Mouse (Mus musculus) lung, postnatal 4 days (tissue): Measurements from ENCODE around the gene Samd14.

Source experiments
- DNase-seq, 2 experiments: peaks; one replicate each; pipeline ENCODE4 v3.0.0; 2021

Samd14 gene

DNA sequence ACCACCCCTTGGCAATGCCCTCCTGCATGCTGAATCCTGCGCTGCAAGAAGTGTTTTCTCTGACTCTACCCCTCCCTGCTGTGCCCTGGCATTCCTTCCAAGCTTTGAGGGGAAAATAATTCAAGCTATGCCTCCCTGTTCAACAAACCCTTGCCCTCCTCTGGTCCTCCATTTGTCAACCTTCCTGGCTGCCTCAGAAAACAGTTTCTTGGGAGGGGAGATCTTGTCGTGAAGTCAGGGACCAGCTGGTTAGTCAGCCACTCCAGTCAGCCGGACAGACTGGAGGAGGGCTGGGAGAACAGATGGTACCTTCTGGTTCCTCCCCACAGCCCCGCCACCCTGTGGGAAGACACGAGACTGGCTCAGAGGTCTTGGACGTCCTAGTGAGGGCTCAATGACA lies 27.6 kb downstream of the Samd14 start:
- no peak for DNase-seq

DNA sequence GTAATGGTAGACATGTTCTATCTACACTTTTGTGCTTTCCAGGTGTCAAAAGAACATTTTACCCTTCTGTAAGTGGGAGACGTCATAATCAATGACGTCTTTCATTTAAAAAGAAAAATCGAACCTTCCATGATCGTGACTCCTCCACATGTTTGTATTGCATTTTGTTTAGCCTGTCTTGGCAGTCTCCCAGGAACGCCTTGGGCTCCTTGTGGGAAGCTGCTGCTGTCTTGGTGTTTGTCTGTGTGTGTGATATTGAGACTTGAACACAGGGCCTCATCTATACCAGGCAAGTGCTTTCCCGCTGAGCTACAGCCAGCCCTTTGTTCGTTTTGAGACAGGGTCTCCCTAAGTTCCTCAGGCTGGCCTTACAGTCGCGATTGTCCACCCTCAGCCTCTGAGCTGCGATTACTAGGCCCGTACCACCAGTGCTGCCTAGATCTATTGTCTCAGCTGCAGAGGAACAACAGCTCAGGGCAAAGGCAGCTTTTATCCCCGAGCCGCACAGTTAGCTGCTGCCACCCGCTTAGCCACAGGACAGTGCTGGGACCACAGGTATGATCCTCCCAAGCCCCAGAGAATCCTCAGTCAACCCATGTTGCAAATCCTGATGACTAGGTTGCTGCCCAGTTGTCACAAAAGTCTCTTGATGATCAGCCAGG lies 28.6 kb downstream of the Samd14 start:
- DNase-seq, result no peak

DNA sequence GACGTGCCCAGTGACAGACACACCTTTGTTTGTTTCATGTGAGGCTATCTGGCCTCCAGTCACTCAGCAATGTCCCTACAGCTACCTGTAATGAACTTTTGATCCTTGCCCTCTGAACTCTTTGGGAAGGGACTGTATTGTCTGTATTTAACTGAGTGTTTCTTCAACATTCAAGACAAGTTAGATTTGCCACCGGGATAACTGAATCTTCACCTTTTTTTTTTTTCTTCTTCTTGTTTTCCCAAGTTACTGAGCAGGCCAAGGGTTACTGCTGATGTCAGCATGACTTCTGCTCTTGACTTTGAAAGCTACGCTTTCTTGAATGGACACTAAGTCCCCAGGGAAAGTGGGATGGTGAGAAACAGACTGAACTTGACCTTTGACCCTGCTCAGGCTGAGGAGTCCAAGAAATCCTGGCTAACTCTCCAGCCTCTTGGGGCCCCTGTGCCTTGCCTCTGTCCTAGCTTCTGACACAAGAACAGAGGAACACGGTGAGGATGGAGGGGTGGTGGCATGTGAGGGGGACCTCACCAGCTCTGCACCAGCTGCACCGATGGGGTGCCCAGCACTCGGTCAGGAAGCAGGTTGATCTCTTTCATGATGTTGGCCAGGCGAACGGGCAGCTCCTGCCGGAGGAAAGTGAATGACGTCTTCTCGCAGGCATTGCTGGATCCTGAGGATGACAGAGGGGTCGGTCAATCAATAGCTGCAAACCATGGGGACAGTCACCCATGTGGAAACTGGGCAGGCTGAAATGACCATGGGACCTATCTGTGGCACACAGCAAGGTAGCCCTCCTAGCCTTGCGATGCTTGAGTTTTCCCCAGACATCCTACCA lies 29.4 kb downstream of the Samd14 start:
- no peak for DNase-seq

DNA sequence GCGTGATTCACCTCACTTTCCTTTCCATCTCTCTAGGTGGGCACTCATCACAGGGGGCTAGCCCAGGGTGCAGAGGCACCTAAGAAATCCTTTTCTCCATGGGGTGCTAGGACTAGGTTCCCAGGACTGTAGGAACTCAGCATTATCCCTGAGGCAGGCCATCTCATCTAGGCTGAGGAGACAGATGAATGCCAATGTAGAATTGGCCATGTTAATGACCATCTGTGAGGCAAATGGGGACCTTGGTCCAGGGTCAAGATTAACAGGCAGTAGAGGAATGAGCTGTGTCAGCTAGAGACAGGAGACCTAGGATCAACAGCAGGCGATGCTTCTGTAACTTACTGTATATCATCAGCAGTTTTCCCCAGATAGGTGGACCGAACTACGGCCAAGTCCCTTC lies 30.1 kb downstream of the Samd14 start:
- DNase-seq, result no peak

DNA sequence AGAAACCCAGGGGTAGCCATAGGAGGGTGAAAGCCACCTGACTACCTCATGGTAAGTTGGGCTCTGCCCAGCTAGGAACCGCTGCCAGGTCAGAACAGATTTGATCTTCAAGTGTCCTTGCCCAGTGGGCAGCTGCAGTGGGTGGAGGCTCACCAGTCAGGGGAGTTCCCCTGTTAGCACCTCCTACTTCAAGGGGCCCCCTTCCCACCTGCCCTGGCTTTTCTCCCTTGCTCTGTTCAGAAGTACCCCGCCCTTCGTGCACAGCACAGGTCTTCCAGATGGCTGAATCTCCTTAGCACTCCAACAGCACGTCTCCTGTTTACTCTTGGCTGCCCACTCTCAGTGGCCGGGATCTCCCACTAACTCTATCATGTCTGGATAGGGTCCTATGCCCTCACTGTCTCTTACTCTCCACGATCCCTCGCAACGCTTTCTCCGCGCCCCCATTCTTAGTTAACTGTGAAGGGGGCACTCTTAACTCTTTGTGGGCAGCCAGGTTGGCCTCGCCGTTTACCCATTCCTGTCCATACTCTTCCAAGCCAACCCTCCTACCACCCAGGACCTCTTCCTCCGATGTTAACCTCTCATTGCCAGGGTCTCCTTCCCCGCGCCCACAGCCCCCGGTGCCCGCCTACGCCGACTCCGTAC lies 30.9 kb downstream of the Samd14 start:
- peak; percentile 66 to 87 for DNase-seq

DNA sequence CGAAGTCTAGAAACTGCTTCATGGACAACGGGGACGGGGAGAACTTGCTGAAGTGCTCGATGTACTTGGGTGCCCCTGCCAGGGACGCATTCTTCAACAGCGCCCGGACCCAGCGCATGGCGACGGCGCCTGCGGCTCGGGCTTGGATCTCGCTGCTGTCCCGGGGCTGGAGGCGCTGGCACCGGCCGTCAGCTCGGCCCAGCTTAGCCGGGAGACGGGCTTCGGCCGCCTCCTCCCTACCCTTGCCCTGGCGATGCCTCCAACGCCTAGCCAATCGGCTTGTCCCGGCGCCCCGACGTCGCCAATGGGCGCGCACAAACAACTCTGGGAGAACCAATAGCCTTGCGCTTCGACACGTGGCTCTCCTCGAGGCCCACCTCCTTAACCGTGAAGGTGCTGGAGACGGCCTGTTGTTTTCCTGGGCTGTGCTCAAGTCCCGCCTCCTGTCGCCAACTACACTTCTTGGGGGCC lies 31.5 kb downstream of the Samd14 start, which contains the start of gene Pdk2:
Pdk2 (minus strand) TSS at position 216 of the 471 bp plus-strand sequence.
- peak; percentile 96 to 99 for DNase-seq

DNA sequence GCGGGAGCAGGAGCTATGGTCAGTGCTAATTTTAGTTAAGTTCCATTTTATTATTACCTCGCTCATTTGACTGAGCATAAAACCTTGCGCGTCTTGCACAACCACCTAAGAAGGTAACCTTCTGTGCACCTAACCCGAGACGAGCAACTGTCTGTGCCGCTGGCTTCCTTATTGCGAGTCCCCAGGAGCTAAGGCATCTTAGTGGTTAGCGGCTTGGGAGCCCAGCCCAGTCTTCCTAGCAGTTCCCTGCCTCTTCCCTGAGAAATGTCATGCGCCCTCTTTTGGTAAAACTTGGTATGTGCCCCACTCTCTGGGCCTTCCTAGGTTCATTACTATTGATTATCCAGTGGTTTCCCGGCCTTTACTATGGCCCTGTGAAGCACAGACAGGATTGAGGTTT lies 32.4 kb downstream of the Samd14 start:
- peak; percentile 82 to 87 for DNase-seq

DNA sequence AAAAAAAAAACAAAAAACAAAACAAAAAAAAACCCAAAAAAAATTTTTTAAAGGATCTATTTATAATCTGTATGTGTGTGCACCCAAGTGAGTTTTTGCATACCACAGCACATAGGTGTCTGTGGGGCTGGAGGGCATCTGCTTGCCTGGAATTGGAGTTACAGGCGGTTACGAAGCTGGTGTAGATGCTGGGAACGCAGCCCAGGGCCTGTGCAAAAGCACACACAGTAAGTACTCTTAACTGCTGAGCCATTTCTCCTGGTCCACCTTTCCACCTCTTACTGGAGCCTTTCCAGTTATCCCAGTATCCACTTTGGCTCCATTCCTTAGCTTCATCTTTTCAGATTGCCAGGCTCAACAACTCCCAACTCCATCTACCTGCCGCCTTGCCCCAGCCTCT lies 33.4 kb downstream of the Samd14 start:
- DNase-seq, result no peak

DNA sequence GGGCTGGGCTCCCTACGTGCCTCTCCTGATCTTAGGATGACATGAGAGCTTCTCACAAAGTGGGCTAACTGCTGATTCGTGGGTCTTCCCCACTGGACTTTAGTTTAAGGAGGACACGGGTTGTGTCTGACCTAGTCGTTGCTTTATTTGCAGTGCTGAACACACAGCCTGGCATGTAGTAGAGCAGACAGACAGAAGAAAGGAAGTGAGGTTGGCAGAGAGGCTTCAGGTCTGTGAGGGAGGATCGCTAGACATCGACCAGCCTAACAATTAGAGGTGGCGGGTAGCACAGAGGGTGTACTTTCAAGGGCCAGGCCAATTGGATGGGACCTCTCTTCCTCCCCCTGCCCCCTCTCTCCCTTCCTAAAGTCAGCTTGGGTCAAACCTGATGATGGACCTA lies 33.9 kb downstream of the Samd14 start:
- no peak for DNase-seq

DNA sequence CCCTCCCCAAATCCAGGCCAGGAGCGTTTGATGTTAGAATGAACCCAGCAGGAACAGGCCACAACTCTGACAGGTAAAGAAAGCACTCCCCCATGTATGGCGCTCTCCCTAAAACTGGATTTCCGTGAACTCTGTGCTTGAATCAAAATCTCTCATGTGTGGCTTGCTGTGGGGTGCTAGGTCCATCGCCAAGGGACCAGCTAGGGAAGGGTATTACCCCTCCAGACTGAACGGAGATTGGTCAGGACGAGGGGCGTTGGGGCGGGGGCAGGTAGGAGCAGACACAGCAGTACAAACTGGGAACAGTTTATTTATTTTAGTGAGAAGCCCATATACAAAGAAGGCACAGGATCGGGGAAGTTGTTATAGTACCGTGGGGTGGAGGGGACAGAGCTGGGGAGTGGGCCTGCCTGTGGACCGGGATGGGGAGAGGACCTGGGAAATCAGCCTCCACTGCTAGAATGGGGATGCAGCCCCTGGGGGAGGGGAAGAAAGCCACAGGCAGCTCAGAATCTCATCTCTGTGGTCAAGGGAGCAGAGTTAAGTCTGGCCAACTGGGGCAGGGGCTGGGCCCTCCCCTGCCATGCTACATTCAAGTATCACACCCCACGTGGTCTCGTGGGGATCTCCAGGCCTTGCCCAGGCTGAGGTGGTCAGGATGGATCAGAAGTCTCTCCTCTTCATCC lies 34.6 kb downstream of the Samd14 start:
- peak in 1 of 2 experiments; percentile 18 for DNase-seq

DNA sequence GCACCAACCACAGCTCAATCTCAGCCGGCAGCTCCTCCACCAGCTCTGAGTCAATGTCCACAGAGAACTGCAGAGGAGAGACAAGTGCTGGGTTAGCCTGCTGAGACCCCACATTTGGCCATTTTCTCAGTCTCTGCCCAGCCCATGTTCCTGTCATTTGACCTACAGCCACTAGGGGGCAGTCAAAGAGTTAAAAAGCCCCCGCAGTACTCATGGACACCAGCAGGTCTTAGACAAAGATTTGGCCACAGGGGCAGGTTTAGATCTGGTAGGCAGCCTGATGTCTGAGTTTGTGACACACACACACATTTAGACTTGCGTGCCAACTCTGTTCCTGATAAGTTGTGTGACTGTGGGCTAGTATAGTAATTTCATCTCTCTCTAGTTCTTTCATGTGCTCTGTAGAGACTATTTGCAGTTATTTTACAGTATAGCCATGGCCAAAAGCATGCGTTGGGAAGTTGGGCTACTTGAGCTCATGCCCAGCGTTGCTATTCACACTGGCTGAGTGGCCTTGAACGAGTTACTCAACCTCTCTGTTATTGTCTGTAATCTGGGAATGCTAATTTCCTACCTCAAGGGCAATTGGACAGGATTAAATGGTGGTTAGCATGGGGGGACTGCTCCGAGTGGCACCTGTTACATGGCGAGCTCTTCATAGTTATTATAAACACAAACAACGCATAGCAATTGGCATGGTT lies 37.5 kb downstream of the Samd14 start:
- peak; percentile 43 to 74 for DNase-seq

DNA sequence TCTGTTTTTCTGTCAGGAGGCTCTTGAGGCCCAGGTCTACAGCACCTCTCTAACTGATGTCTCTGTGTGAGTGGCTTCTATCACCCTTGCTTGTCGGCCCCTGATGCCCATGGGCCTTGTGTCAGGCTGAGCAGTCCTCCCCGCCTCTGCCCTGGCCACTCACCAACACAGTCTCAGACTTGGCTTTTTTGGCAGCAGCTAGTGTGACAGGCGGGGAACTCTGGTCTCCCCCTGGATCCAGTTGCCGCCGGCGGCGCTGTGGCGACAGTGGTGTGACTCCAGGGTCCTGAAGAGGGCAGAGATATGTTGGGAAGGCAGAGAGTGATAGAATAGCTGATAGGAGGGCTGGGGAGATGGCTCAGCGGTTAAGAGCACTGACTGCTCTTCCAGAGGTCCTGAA lies 43.4 kb downstream of the Samd14 start:
- DNase-seq, result peak in 1 of 2 experiments; percentile 36

DNA sequence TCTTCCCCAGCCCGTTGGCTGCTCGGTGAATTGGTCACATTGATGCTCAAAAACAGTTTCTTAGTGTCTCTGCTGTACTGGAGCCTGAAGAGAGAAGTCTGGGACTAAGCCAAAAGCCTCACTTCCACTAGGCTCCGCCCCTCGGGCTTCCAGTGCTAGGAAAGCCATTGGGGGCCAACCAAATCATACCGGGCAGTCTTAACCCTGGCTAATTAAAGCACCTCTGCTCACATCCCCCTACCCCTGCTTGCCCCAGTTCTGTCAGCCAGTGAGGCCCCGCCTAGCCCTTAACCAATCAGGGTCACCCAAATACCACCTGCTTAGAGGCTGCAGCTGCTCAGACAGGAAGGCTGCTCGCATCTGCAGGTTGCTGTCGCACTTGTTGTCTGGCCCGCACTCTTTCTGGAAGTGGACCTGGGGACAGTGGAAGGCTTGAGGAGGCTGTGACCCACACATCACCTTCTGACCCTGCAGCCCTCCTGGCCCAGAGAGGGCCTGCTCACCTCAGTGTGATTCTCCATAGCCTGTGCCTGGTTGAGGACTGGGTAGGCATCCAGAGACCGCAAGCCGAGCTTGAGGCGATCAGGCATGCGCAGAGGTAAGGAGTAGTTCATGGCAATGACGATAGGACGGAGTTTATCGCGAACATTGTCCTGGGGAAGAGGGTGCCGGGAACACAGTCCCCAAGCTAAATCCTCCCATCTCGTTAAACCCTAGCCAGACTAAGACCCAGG lies 47.3 kb downstream of the Samd14 start:
- DNase-seq, result no peak

DNA sequence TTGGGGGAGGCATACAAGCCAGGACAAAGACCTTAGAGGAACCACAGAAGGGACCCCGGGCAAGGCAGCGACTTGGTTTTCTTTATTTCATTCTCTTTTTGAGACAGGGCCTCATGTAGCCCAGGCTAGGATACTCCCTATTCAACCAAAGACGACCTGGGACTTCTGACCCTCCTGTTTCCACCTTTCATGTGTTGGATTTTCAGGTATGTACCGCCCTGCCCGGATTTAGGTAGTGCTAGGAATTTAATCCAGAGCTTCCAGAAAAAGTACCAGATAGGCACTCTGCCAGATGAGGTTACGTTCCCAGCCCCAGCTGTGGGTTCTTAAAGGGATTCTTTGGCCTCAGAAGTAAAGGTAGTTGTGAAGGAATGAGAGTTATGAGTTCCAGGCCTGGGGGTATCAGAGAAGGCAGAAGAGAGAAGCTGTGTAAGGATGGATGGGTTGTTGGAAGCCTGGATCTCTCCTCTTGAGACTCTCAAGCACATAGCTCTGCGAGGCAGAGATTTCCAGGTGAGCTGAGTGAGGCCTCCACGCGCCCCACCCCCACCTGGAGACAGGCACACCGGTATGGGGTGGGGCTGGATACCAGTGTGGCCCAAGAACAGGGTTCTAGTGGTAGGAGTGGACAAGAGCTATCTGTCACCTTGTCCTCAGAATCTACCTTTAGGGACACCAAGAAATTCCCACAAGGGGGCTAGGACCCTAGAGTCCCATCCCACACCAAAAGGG lies 59.7 kb downstream of the Samd14 start:
- peak in 1 of 2 experiments; percentile 53 for DNase-seq

DNA sequence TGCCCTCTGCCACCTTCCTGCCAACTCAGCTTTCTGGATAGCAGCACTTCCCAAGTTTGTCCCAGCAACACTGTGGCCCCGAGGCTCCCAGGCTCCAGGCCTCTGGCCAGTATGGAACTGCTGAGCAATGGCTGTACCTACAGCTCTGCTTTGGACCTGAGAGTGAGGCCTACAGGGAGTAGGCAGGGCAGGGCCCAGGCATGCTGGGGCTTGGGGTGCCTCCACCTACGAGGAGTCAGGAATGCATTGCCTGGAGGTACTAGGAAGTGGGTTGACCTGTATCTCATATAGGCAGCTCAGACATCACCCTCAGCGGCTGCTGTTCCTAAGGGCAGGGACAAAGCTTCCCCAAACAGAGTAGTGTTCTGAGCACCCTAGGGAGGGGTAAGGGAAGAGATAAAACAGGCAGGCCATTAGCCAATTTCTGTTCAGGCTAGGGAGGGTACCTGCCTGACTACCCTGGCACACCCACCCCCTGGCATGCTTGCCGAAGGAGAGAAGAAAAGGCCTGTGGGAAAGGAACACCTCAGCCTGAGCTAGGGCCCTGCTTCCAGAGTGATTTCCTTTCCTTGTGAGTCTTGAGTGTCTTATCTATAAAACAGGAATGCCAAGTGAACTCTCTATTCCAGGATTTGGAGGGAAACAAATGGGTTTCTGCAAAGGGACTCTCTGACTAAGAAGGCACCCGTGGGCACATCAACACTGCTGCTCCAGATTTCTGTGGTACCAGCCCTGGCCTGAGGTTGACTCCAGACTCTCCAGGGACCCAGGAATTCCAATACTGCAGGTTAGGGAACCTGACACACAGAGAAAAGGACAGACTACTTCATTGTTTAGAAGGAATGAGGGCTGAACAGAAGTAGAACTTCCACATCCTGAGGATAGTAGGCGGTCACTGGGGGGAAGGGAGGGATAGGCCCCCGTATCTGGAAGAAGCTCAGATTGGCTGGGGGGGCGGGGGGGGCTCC lies 60.7 kb downstream of the Samd14 start:
- peak in 1 of 2 experiments; percentile 49 for DNase-seq

DNA sequence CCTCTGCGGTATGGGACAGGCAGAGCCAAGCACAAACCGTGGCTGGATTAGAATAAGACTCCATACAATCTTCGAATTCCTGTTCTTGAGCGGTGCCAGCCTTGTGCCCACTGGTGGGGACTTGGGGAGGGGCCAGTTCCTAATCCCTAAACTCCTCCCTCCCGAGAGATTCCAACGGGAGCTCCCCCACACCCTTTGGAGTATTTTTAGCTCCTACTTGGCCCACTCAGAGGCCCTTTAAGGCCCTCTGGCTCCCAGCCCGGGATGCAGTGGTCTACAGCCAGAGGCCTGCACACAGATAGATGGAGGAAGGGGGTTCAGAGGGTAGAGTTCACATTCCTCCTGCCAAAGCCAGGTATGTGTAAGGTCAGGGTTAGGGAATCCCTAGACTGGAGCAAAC lies 61.6 kb downstream of the Samd14 start:
- peak; percentile 72 to 85 for DNase-seq

DNA sequence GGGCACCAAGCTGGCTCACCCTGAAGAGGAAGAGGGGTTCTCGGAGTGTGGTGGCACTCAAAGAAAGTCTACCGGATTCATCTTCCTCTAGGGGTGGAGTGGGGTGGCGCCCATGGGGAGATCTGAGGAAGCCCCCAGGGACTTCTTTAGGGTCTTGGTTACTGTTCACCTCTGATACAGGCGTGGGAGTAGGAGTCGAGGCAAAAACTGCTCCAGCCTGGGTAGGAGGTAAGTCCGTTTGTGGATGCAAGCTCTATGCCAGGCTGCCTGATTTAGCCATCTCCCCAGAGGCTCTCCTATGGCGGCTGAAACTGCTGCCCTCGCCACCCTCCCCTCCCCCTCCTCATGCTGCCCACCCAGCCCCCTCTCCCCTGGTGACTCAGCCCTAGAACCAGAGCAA lies 62.5 kb downstream of the Samd14 start:
- DNase-seq, result no peak

DNA sequence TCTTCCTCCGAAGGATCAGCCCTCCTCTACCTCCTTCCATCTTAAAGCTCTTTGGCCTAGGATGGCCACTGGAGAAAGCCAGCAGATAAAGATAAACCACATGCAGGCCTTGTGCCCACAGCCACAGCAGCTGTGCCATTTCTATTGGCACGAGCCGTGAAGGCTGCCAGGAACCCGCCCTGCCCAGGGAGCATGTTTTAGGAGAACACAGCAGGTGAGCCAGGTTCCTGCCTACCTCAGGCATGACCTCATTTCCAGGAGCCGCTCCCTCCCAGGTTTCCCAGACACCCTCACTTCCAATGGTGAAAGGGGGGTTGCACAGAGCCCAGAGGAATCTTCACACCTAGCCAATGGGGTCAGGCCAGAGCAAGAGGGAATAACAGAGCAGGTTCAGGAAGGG lies 63.1 kb downstream of the Samd14 start:
- peak; percentile 55 to 80 for DNase-seq

DNA sequence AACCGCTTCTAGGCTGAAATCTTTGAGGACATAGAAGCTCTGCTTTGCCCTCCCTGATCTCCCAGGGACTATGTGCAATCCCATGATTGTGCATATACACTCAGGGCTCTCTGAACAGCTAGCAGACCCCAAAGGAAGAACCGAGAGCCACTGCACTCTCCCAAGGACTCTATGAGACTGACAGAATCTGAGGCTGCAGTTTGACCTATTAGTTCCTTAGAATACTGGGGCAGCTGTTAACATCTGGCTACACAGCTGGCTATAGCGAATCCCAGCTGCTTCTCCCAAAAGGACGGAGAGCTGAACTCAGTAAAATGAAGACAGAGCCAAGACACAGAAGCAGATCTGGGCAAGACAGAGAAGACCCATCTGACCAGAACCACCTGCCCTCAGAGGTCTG lies 64.2 kb downstream of the Samd14 start:
- no peak for DNase-seq

DNA sequence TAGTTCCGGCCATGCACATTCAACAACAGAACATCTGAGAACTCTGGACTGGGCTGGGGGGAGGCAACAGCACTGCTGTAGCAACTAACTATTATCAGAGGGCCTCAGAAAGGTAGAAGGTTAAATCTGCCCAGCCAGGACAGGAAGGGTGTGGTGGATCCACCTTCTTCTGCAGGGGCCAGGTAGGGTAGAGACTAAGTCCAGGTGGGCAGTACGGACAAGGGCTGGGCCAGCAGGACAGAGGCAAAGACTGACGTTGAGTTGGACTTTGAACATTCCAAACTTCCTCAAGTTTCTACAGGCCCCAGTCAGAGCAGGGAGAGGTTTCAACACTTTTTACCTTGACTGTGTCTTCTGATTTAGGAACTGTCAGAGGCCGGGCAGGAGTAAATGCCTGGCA lies 65.0 kb downstream of the Samd14 start:
- no peak for DNase-seq
